Mouse (Mus musculus) right cerebral cortex, postnatal 36 days (tissue): ENCODE data around the gene Polr1a.
A peak's percentile ranks its signal among the peaks of the same experiment; 100 is the strongest.

Experiments
- DNase-seq, 2 experiments: peaks; one replicate each; pipeline ENCODE4 v3.0.0; 2022; ENCODE audit warnings: low spot score in 2 of 2, mixed read lengths in 1 of 2

The Polr1a gene

GRCm38 (mm10) chr6:71997215-71997614 is 88.4 kb downstream of the Polr1a start:
- DNase-seq: peak in 1 of 2 experiments; percentile 28

DNA sequence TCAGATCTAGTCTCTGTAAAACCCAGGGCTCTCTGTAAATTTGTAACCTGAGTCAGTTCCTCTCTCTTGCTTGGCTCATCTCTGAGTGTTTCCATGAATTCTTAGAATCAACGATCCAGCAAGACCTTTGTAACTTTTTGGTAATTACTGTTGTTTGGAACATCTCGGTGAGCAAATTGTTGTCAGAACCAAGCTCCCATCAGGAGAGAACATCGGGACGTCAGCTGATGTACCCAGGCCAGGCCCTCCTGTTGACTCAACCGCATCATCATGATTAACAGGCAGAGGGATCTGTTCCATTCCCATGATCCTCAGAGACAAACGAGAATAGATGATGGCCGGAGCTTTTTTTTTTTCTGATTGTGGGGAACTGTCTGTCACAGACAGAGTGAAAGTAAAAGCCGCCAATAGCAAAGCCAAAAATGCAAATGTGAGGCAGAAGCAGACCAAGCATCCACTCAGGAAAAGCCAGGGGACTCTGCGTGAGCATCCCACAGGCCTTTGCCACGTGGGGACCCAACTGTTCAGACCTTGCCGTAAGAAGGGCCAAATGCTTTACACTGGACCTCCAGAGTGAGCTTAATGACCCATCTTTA is 91.2 kb downstream of the Polr1a start:
- DNase-seq: no peak

DNA sequence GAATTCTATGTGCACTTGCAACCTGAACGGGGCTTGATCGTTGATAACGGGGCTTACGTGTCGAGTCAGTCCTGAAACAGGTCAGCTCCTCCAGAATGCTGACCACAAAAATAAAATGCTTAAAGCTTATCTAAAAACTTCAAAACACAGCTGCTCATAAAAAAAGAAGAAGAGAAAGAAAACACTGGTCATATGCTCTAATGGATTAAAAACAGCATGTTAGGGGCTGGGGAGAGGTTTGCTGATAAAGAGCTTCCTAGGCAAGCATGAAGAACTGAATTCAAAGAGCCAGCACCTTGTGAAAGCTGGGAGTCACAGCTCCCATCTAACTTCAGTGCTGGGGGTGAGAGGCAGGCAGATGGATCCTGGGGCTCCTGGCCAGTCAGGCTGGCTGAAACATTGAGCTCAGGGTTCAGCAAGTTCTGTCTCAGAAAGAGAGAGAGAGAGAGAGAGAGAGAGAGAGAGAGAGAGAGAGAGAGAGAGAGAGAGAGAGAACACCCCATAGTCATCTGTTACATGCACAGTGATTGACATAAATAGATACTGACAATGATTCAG is 92.4 kb downstream of the Polr1a start:
- DNase-seq: no peak

DNA sequence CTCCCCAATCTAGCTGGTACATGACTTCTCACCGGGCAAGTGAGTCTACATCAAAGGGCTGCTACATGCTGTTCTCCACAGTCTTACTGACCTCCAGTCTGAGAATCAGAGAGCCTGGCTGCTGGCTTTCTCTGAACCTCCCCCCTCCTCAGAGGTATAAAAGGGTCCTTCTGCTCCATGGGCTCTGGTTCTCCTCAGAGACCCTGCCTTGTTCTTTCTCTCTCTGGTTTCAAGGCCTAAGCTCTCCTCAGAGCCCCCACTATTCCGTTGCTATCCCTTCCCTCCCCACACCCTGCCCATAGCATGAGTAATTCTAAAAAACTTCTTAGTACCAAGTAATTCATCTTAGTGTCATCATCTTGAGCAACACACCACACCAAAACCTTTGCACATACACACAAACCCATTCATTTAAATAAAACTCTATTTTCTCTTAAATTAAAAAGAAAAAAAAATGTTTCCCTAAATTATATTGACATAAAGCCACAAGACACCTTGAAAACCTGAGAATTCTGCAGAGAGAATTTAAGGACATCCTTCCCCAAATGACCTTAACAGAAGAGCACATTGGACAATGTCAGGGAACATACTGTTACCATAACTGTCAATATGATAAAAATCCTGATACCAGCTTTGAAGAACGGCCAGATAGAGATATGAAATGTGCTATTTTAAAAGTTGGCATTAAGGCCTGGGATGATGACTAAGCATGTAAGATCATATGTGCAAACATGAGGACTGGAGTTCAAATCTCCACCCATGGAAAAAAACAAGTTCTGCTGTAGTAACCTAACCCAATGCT is 98.8 kb downstream of the Polr1a start:
- DNase-seq: no peak

DNA sequence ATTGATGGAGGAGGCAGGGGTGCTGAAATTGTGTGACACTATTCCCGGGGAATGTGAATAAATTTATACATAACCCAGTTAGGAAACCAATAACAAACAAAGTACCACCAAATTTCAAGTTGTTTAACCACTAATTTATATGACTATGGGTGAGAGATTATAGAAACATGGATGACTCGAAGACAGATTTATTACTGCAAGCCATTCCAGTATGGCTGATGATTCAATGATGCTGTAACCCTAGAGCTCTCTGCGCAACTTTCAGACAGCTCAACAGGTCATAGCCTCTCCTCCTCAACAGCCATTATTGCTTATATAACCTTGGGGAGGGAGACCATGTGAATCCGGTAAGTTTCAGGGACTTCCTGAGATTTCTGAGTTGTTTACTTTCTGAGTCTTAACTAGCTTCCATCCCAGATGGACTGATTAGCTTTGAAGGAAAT is 99.4 kb downstream of the Polr1a start:
- DNase-seq: no peak

DNA sequence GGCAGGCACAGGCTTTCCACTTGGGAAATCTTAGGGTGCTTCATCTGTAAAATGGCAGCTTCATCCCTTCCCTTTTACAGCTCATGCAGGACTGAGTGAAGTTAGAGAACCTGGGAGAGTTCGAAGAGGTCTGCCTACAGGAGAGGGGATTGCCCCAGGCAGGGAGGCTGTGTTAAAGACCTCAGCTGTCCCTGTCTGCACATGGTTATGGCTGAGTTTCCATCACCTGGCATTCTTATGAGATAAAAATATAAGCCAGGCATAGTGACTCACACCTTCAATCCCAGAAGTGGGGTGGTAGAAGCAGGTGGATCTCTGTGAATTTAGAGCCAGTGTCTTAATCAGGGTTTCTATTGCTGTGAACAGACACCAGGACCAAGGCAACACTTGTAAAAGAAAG is 100.6 kb downstream of the Polr1a start:
- no peak for DNase-seq

DNA sequence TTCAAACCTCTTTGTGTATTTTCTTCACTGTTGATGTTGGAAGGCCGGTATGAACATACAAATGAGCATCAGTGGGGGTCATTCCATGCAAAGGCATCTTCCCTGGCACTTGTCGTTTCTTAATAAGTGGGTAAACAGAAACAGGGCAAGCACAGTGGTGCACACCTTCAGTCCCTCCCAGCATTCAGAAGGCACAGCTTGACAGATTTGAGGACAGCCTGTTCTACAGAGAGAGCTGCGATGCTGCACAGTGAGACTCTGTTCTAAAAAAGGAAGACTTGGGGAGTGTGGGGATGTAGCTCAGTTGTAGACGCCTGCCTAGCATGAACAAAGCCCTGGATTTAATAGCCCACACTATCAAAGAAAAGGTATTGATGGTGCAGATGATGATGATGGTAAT is 105.2 kb downstream of the Polr1a start:
- DNase-seq: peak in 1 of 2 experiments; percentile 45

DNA sequence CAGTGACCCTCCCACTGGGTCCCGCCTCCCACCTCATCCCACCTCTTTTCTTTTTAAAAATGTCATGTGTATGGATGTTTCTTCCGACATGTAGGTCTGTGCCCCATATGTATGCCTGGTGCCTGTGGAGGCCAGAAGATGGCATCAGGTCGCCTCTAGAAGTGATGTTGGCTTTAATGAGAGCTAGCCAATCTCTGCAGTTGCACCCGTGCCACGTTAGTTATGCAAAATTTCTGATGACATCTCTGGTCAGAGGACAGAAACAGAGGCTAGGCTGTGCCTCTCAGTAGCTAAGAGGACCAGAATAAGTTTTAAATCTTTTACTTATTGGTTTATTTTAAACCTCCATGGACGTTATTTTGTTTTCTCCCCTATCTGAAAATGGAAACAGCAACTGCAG is 109.2 kb downstream of the Polr1a start:
- no peak for DNase-seq

GRCm38 (mm10) chr6:72025497-72025896 is 116.6 kb downstream of the Polr1a start:
- DNase-seq: no peak

DNA sequence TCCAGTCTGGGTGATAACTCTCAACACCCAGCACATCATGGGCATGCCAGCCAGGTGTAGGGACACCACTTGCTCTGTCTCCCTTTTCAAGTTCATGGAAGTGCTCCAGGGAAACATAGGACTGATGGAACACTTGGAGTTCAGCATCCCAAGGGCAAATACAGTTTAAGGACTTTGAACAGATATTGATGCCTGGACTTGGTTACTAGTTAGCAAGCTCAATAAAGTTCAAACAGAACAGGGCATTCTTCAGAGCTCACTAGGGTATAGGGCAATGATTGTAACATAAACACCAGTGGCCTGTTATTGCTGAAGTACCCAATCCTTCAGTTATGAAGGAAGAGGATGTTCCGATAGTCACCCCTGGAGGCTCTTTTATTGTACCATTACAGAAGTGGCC is 119.2 kb downstream of the Polr1a start:
- DNase-seq: no peak

- no peak for DNase-seq
Observed at GRCm38 (mm10) chr6:72029674-72030073, 120.8 kb downstream of the Polr1a start.
